Mouse (Mus musculus) forebrain, postnatal 0 days (tissue): ENCODE results near the gene Gm20532. TPM values are rescaled to one million over a fixed set of nuclear protein-coding genes. Genes with fewer than 3 reads are reported as not detected.

Source experiments
- ATAC-seq: fragments of 200-750 bp; cut with Nextera tagmentation; 2 replicates; pipeline ENCODE4 v1.8.0; 2017; ENCODE audit warnings: mild to moderate bottlenecking, moderate library complexity
- DNase-seq: peaks from one replicate; pipeline ENCODE4 v3.0.0-alpha.2; 2015
- H3K27ac ChIP-seq: fragments of 300-500 bp; sonication (generic); 2 replicates; pipeline ENCODE4 v1.5.1; 2014; ENCODE audit warnings: low read depth, mild to moderate bottlenecking, antibody characterized with exemption, low read length, moderate library complexity, mixed read lengths
- H3K27me3 ChIP-seq: fragments of 300-500 bp; sonication (generic); 2 replicates; pipeline ENCODE4 v1.6.1; 2014; ENCODE audit warnings: mild to moderate bottlenecking, low read length, mixed read lengths; ENCODE audit not compliant: insufficient read depth
- H3K36me3 ChIP-seq: fragments of 300-500 bp; sonication (generic); 2 replicates; pipeline ENCODE4 v1.6.1; 2014; ENCODE audit warnings: mild to moderate bottlenecking, moderate library complexity; ENCODE audit not compliant: insufficient read depth
- H3K4me1 ChIP-seq: fragments of 300-500 bp; sonication (generic); 2 replicates; pipeline ENCODE4 v1.6.1; 2014; ENCODE audit warnings: antibody characterized with exemption; ENCODE audit not compliant: insufficient read depth
- H3K4me2 ChIP-seq: fragments of 300-500 bp; sonication (generic); 2 replicates; pipeline ENCODE4 v1.6.1; 2014; ENCODE audit warnings: low read depth, mild to moderate bottlenecking, moderate library complexity
- H3K4me3 ChIP-seq: fragments of 300-500 bp; sonication (generic); 2 replicates; pipeline ENCODE4 v1.5.1; 2014; ENCODE audit warnings: low read depth, low read length, mixed read lengths
- H3K9ac ChIP-seq: fragments of 300-500 bp; sonication (generic); 2 replicates; pipeline ENCODE4 v1.6.1; 2014; ENCODE audit warnings: mild to moderate bottlenecking
- H3K9me3 ChIP-seq: fragments of 300-500 bp; sonication (generic); 2 replicates; pipeline ENCODE4 v1.6.1; 2016; ENCODE audit warnings: low read length
- CTCF ChIP-seq: sonication (generic); IDR thresholded peaks from 2 replicates; pipeline ENCODE4 v1.5.1; 2016; ENCODE audit warnings: antibody characterized with exemption, control low read depth, low read depth
- WGBS: fragments of 180-500 bp; shearing (Covaris S2); extraction: QIAGEN DNeasy Blood & Tissue Kit; methylation state at CpG from one replicate; pipeline ENCODE4 v1.1.7; 2014; 5-methylcytosine and 5-hydroxymethylcytosine counted together
- polyA plus RNA-seq: library from polyadenylated mRNA; unstranded; fragments of >200 nt; fragmentation: Nextera tagmentation; extraction: Ambion mirVana; gene quantifications from 2 replicates; pipeline ENCODE4 v1.2.1, GENCODE M21; 2015
- total RNA-seq: library from RNA; depleted of rRNA; stranded (reverse); fragments of >200 nt; gene quantifications from 2 replicates; pipeline ENCODE4 v1.2.3, GENCODE M21; 2014

The Gm20532 gene
- total and polyA plus RNA-seq, 2 experiments from 2014 or later, result not detected

GRCm38 (mm10) chr2:26594934-26595724 is 8.7 kb downstream of the Gm20532 start:
- WGBS, result 86% methylated on average over 6 of the region's 6 CpGs
- H3K27ac ChIP-seq, result no peak overlapping the region
- no peak for TF ChIP-seq CTCF
- no peak overlapping the region for H3K4me3 ChIP-seq
- H3K4me2 ChIP-seq, result no peak overlapping the region
- no peak for DNase-seq
- H3K27me3 ChIP-seq, result no peaks in the 10 kb centered on the region
- H3K9ac ChIP-seq, result no peak overlapping the region
- no peaks in the 10 kb centered on the region for H3K4me1 ChIP-seq
- no peaks in the 10 kb centered on the region for H3K9me3 ChIP-seq
- no peak for ATAC-seq
- no peaks in the 10 kb centered on the region for H3K36me3 ChIP-seq

GRCm38 (mm10) chr2:26595725-26596435 is 9.4 kb downstream of the Gm20532 start:
- Histone ChIP-seq H3K36me3 (no peaks in the 10 kb centered on the region), H3K4me3 (no peak overlapping the region), H3K4me1 (no peaks in the 10 kb centered on the region), H3K4me2 (no peak overlapping the region), H3K27ac (no peak overlapping the region), H3K9ac (no peak overlapping the region), H3K27me3 (no peaks in the 10 kb centered on the region), H3K9me3 (no peaks in the 10 kb centered on the region)
- DNase-seq (no peak), ATAC-seq (no peak)
- no peak for TF ChIP-seq CTCF
- 87% methylated on average over 11 of the region's 11 CpGs for WGBS

- H3K36me3 ChIP-seq, result no peaks in the 10 kb centered on the region
- H3K9ac ChIP-seq, result no peak overlapping the region
- DNase-seq (no peak), ATAC-seq (no peak)
- no peak overlapping the region for H3K4me2 ChIP-seq
- H3K4me3 ChIP-seq, result no peak overlapping the region
- no peak overlapping the region for H3K27ac ChIP-seq
- WGBS, result 92% methylated on average over 3 of the region's 3 CpGs
- no peaks in the 10 kb centered on the region for H3K4me1 ChIP-seq
- no peaks in the 10 kb centered on the region for H3K27me3 ChIP-seq
- TF ChIP-seq CTCF, result no peak
- no peaks in the 10 kb centered on the region for H3K9me3 ChIP-seq
Measured at GRCm38 (mm10) chr2:26596898-26597297, 10.5 kb downstream of the Gm20532 start.

GRCm38 (mm10) chr2:26597810-26598209 is 11.4 kb downstream of the Gm20532 start:
- ATAC-seq (no peak), DNase-seq (no peak)
- Histone ChIP-seq H3K4me1 (no peaks in the 10 kb centered on the region), H3K36me3 (no peaks in the 10 kb centered on the region), H3K27me3 (peaks cover under 1% of the 10 kb centered on the region; the same call in 1 of the 2 replicates), H3K9ac (no peak overlapping the region), H3K4me3 (no peak overlapping the region), H3K27ac (no peak overlapping the region), H3K9me3 (no peaks in the 10 kb centered on the region), H3K4me2 (no peak overlapping the region)
- TF ChIP-seq CTCF, result no peak
- WGBS, result 91% methylated on average over 2 of the region's 2 CpGs

- no peaks in the 10 kb centered on the region for H3K36me3 ChIP-seq
- TF ChIP-seq CTCF, result no peak
- 88% methylated on average over 3 of the region's 3 CpGs for WGBS
- peaks cover 7% of the 10 kb centered on the region; the same call in 1 of the 2 replicates for H3K27me3 ChIP-seq
- H3K9ac ChIP-seq, result no peak overlapping the region
- H3K27ac ChIP-seq, result no peak overlapping the region
- H3K9me3 ChIP-seq, result no peaks in the 10 kb centered on the region
- no peak overlapping the region for H3K4me2 ChIP-seq
- no peak overlapping the region for H3K4me3 ChIP-seq
- no peaks in the 10 kb centered on the region for H3K4me1 ChIP-seq
- ATAC-seq (no peak), DNase-seq (no peak)
Measured at GRCm38 (mm10) chr2:26598462-26598861, 12.0 kb downstream of the Gm20532 start.

GRCm38 (mm10) chr2:26599965-26600364 is 13.5 kb downstream of the Gm20532 start:
- 86% methylated on average over 4 of the region's 4 CpGs for WGBS
- no peak for TF ChIP-seq CTCF
- no peak overlapping the region for H3K9ac ChIP-seq
- no peak overlapping the region for H3K27ac ChIP-seq
- H3K4me2 ChIP-seq, result no peak overlapping the region
- no peaks in the 10 kb centered on the region for H3K36me3 ChIP-seq
- H3K27me3 ChIP-seq, result peaks cover 14% of the 10 kb centered on the region; the same call in 1 of the 2 replicates
- no peaks in the 10 kb centered on the region for H3K9me3 ChIP-seq
- no peak overlapping the region for H3K4me3 ChIP-seq
- ATAC-seq (no peak), DNase-seq (no peak)
- H3K4me1 ChIP-seq, result no peaks in the 10 kb centered on the region

GRCm38 (mm10) chr2:26600664-26601063 is 14.2 kb downstream of the Gm20532 start:
- no peaks in the 10 kb centered on the region for H3K36me3 ChIP-seq
- H3K27ac ChIP-seq, result no peak overlapping the region
- DNase-seq (no peak), ATAC-seq (no peak)
- no peak overlapping the region for H3K4me2 ChIP-seq
- no peaks in the 10 kb centered on the region for H3K9me3 ChIP-seq
- H3K4me1 ChIP-seq, result no peaks in the 10 kb centered on the region
- WGBS, result 95% methylated on average over 2 of the region's 2 CpGs
- H3K4me3 ChIP-seq, result no peak overlapping the region
- H3K9ac ChIP-seq, result no peak overlapping the region
- peaks cover 14% of the 10 kb centered on the region; the same call in 1 of the 2 replicates for H3K27me3 ChIP-seq
- TF ChIP-seq CTCF, result no peak
